Mouse (Mus musculus) WW6 (cell line): ENCODE measurements around the gene Lig3.

Experiments used
- DNase-seq: peaks from one replicate; pipeline ENCODE4 v3.0.0-alpha.2; 2013; ENCODE audit warnings: low read depth, low spot score

Lig3 gene

DNA sequence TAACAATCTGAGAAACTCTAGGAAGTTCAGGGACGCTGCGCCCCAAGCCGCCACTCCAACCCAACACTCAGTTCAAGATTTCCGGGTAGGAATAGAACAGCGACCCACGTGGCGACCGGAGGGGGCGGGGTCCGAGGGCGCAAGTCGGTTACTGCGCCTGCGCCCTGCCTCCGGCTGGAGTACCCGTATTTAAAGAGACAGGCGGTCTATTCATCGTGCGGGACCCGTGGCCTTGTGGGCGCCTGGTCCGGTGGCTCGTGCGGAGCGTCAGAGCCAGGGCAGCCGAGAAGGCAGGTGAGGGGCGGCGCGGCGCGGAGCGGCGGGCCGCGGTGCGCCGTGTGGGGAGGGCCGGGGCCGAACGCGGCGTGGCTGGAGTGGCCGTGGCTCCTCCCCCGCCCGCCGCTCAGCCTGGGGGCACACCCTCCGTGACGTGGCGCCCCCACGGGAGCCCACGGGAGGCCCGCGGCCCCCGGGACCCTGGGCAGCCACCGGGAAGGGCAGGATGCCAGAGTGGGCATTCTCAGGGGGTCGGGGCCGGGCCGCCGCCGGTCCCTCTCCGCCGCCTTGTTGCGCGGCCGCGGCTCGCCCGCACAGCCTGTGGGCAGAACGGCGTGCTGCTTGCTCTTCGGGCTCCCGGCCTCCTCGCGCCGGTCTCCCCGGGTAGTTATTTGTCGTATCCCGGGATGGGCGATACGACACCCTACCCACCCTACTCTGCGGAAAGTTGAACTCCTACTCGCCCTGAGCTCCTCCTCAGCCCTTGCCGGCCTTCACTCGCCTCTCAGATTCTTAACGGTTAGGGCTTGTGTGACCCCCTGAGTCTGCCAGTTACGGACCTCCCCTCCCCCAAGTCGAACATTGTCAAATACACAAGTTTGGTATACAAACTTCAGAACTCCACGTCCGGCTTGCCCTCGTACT lies at the start of gene Lig3:
TSS of gene Lig3 (plus strand) at position 126 of the 921 bp plus-strand sequence.
- peak; percentile 92 for DNase-seq

DNA sequence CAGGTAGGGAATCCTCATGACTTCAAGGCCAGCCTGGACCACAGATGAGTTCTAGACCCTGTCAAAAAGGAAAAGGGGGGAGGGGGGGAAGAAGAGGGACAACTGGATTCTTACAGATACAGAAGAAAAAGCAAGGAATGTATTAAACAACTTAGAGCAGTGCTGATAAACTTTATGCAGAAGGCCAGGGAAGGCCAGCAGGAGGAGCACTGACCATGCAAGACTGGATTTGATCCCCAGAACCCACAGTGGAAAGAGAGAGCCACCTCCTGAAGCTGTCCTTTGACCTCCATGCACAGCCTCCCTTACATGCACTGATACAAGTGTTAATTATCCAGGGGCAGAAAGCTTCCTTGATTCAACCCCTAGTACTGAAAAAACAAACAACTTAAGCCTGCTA lies 46.7 kb upstream of the Lig3 start:
- DNase-seq = no peak

DNA sequence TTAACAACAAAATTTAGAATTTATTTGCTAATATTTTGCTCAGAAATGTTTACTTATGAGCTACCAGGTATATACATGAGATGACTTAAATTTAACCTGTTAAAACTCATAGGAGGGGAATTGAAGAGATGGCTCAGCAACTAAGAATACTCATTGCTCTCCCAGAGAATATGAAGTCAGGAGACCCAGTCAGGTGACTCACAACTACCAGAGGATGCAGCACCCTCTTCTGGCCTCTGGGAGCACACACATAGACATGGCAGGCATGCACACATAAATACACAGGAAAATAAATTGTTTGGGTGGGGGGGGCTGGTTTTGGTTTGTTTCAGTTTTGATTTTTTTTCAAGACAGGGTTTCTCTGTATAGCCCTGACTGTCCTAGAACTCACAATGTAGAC lies 41.9 kb upstream of the Lig3 start:
- DNase-seq = no peak

DNA sequence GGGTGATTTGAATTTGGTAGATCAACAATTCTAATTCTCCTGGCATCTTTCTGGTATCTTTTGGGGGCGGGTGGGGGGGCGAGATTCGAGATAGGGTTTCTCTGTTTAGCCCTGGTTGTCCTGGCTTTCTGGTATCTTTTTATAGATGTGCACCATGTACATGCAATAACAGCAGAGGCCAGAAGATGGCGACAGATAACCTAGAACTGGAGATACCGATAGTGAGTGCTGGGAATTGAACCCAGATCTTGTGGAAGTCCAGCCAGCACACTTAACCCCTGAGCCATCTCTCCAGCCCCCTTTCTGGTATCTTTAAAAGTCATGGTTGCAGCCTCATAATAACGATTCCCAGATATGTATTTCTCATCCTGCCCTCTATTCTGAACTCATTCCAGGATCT lies 34.8 kb upstream of the Lig3 start:
- DNase-seq = no peak

DNA sequence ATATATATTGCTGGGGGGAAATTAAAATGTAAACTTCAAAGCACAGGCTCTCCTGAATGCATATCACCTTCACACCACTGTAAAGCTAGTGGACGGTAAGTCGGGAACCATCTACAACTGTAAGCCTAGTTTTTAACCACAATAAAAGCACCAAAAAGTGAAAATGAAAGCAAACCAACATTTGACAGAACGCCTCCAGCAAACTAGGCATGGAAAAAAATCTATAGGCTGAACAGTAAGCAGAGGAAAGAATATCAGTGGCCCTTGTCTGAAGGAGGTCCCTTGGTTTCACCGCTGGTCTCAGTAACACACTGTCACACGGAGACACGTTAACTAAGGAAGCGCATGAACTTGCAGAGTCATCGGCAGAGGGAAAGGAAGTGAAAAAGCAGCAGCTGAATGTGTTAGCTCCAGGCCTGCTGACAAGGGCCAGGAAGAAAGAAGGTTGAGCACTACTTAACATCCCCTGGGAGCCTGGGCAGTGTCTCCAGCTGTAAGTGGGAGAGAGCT lies 34.0 kb upstream of the Lig3 start:
- DNase-seq = no peak

DNA sequence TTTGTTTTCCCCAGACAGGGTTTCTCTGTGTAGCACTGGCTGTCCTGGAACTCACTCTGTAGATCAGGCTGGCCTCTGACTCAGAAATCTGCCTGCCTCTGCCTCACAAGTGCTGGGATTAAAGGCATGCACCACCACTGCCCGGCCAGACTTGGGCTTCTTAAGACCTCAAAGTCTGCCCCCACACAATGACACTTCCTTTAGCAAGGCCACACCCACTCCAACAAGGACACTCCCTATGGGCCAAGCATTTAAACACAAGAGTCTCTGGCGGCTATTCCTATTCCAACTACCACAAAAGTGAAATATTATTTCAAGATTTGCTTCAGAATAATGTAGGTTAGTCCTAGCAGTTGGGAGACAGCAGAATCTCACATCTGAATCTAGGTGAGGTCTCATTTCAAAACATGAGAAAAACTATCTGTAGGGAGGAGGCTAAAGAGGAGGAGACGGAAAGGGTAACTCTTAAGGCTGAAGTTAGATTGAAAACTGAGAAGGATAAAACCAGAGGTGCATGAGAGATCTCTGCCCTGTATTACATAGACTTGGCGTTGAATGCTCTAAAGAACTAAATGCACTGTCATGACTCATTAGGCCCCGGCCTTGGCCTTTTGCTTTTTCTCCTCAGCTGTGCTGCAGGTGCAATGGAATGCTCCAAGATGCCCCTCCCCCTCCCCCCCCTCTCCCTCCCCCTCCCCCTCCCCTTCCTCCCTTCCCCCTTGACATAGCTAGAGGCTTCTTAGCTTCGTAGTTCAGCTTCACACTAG lies 28.4 kb upstream of the Lig3 start:
- DNase-seq = no peak

DNA sequence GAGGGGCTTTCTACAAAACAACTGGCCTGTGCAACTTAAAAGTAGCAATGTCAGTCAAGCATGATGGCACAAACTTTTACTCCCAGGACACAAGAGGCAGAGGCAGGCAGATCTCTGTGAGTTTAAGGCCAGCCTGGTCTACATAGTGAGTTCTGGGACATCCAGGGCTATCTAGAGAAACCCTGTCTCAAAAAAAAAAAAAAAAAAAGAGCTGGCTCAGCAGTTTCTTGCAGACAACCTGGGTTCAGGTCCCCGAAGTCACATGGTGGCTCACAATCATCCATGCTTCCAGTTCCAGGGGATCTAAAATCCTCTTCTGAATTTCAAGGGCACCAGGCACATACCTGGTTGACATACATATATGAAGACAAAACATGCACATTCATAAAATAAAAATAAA lies 25.0 kb upstream of the Lig3 start:
- no peak for DNase-seq

DNA sequence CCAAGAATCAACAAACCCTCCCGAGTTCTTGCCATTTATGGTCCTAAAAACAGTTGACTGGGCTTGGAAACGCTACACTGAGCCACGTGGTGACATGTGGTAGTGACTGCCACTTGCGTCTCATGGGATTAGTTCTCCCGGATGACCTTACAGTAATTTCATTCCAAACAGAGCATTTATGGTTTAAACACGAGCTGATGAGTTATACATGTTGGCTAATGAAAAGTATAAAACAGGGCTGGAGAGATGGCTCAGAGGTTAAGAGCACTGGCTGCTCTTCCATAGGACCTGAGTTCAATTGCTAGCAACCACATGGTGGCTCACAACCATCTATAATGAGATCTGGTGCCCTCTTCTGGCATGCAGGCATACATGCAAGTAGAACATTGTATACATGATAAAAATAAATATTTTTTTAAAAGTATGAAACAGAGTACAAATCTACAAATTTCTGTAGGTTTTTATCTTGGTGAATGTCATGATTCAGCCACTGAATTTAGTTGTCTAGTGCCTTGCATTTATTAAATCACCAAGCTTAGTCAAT lies 18.6 kb upstream of the Lig3 start:
- DNase-seq = peak; percentile 22

DNA sequence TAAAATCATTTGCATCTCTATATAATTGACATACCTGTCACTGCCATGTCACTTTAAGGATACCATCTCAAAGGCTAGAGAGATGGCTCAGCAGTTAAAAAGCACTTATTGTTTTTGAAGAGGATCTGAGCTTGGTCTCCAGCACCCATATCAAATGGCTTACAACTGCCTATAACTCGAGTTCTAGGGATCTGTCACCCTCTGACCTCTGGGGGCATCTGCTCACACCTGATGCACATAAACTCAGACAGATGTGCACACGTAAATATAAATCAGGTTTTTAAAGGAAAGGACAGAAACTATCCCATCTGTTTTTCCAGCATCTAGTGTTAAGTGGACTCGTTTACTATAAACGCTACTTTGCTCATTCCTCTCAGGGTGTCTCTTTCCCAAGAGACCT lies 17.6 kb upstream of the Lig3 start:
- DNase-seq = no peak

DNA sequence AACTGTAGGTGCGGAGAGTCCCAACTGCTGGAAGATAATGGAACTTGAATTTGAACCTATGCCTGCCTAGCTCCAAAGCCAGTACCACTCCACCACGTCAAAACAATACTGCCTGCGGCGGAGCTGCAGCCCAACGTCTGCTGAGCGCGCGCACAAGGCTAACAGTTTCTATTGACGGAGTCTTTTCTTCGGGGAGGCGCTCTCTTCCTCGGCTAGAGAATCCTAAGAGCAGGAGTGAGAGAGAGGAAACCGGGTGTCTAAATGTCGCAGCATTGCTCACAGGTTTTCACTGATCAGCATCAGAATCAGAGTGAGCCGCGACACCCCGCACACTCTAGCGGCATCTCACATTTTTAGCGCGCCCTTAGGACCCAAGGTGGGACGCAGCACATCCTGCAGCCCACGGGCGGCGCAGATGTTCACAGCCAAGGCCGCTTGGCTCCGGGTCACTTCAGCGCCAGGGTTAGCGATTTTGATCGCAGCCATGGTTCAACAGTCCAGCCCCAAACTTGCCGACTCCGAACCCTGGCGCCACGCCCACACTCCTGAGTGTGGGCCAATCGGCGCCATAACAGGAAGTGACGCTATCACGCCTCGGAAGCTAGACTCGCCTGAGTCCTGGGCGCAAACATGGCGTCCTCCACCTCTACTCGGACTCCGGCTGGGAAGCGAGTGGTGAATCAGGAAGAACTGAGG lies 17.0 kb upstream of the Lig3 start, which contains the start of the genes Cct6b and Zfp830:
TSS of gene Cct6b (minus strand) at position 580 of the 696 bp plus-strand sequence.
TSS of gene Zfp830 (plus strand) at position 604 of the 696 bp plus-strand sequence.
- peak; percentile 96 for DNase-seq

DNA sequence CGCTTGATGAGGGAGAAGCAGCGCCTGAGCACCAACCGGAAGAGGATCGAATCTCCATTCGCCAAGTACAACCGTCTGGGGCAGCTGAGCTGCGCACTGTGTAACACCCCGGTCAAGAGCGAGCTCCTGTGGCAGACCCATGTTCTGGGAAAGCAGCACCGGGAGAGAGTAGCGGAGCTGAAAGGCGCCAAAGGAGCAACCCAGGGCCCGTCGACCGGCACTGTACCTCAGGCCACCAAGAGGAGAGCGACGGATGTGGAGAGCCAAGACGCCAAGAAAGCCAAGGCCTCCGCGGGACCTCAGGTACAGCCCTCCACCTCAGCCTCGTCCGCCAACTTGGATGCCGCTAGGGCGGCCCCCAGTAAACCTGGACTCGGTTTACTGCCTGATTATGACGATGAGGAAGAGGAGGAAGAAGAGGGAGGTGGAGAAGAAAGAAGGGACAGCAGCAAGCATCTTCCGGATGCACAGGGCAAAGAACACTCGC lies 16.4 kb upstream of the Lig3 start:
- no peak for DNase-seq

DNA sequence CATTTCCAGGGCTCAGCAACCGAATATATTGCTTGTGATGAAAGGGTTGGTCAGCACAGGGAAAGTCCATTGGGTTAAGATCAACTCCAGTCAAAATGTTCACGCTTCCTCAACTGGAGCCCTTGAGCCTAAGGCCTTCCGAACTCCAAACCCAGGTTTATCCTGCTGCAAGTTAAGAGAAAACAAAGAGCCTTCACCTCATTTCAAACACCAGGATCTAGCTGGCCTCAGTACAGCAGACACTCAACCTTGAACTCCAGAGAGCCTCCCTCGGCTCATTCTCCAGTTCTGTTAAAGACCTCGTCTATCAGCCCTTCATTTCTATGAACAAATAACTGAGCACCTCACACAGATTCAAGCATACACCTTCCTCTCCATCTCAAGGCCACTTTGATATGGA lies 774 bp upstream of the Lig3 start:
- DNase-seq = no peak

DNA sequence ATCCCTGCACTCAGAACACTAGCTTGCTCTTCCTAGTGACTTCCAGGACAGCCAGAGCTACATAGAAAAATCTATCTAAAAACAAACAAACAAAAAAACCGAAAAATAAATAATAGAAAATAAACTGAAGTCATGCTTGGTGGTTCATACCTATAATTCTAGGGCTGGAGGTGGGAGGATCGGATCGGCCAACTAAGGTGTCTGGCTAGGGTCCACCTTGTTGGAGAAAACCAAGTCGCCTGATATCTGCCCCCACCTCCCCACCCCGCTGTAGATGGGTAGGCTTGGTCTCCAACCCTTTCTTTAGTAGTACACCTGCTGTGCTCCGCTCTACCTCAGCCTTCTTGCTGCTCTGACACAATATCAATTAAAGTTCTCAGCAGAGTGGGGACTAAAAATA lies 1.3 kb downstream of the Lig3 start:
- no peak for DNase-seq

DNA sequence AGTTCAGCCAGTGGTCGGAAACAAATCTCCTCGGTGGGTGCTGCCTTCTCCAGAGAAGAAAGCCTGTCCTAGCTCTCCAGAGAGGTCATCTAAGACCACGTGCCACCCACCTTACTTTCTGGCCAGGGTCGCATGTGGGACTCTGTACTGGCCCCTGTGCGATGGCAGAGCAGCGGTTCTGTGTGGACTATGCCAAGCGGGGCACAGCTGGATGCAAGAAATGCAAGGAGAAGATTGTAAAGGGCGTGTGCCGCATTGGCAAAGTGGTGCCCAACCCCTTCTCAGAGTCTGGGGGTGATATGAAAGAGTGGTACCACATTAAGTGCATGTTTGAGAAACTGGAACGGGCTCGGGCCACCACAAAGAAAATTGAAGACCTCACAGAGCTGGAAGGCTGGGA lies 2.5 kb downstream of the Lig3 start:
- DNase-seq = no peak

DNA sequence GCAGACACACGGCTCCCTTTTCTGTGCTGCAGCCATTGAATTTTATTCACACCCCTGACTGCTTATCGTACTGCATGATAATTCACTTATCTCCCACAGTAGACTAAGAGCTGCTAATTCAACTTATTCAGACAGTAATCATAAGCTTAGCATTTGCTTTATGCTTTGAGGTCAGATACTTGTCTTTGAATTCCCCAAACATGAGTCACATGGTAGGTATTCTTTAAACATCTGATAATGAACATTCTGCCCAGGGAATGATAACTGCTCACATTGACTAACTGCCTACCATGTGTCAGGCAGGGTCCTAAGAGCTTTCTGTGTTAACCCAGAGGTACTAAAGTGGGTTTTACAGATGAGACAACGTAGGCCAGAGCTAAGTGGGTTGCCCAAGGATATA lies 25.7 kb downstream of the Lig3 start:
- DNase-seq = no peak

DNA sequence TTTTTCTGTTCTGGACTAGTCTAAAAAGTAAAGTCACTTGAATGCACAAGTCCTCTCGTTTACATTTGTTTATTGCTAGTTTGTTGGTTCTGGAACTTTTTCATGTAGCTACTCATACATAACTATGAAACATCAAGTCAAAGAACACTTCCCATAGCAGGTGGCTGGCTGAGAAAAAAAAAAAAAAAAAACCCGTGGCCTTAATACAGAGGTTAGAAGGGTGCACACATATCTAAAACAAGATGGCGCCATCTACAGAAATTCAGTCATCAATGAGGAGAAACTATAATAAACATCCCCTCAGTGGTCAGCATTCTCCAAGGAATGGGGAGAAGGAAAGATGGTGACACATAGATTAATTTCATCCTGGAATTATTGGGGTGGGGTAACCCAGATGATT lies 26.5 kb downstream of the Lig3 start:
- no peak for DNase-seq

DNA sequence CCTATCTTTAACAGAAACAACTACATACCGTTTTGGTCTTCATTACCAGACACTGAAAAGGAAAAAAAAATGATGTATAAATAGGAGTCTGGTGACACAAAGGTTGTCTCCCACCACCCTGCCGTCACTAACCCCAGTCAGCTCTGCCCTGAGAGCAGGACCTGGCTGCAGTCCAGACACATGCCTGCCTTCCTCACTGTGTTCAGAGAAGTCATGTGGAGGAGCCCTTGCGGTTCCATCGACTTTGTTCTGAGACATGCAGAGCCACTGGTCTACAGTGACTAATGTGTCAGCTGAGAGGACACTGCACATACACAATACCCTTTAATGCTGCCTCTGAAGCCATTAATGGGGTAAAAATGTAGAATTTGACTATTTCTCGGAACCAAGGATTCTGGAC lies 27.6 kb downstream of the Lig3 start:
- DNase-seq = no peak

DNA sequence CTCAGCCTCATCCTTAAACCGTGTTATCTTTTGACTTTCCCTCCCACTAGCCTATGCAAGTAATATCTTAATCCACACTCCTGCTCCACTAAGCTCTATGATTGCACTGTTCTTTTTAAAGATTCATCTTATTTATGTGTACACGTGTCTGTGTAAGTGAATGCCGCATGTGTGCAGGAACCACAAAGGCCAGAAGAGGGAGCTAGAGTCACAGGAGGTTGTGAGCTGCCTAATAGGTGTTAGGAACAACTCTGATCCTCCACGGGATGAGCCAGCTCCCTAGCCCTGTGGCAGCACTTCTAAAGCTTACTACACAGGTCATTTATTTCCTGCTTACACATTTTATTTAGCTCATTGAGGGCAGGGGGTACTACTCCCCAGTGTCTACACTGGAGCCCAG lies 38.4 kb downstream of the Lig3 start:
- peak; percentile 68 for DNase-seq

DNA sequence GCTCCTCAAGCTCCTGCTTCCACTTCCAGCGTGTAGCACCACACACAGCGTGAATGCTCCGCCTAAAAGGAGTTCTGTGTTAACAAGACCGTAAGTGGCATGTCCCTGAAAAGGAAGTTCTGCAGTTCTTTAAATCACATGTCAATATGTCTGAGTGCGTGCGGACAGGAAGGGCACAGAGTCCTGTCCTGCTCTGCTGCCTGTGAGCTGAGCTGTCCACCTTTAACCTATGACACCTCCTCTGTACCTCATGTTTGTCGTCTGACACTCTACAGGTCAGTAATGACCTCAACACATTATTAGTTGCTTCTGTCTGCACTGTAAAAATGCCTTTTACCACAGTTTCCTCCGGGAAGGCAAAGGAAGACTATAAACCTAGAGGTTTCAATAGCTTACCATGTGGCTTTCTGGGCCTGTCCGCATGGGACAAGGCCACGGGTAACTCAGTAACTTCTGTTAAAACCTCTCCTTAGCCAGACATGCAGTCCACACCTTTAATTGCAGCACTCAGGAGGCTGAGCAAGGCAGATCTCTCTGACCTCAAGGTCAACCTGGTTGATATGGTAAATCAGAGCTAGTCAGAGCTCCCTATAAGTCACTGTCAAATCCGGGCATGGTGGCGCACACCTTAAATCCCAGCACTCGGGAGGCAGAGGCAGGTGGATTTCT lies 40.0 kb downstream of the Lig3 start:
- DNase-seq = no peak

DNA sequence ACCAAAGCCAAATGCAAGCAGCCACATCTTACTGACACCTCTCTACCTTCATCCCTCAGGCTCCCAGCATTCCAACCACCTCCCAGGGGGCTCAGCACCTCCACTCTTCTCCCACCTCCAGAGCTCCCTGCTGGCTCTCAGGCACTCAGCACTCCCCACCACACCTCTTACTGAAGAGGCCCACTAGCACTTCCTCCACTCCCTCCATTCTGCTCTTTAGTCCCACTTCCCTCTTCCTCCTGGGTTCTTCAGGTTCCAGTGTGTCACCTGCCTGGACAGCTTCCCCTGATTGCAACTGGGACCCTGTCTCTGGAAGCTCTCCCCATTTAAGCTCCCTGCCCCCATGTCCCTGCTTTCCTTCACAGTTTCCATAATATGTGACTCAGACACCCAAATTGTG lies 45.9 kb downstream of the Lig3 start:
- DNase-seq = no peak
